Mouse (Mus musculus): ENCODE data around the gene Psg20. TPM values are rescaled to one million over a fixed set of nuclear protein-coding genes. Genes with fewer than 3 reads are reported as not detected.
"Not testable (repeated sequence)": the region's sequence is repeated elsewhere in the genome, so short reads cannot be mapped to it uniquely, and the experiment has no call there.

The Psg20 gene
- polyA plus RNA-seq, 1 experiment from 2014 or later, result not detected

- H3K4me1 ChIP-seq; H3K27ac ChIP-seq; H3K9me3 ChIP-seq; ATAC-seq (ENCODE audit: borderline replicate concordance, extremely low read depth, low FRiP score, low TSS enrichment); H3K36me3 ChIP-seq; H3K4me3 ChIP-seq; H3K4me2 ChIP-seq; H3K9ac ChIP-seq; H3K27me3 ChIP-seq: not testable (repeated sequence)
- 74% methylated on average over 8 of the region's 8 CpGs for WGBS
Observed at GRCm38 (mm10) chr7:18626921-18627320, 59.1 kb downstream of the Psg20 start.

Other genes starting within 250 kb of the Psg20 start
- gene Psg26, start 202.0 kb downstream of the Psg20 start, polyA plus RNA-seq (2015; fragmentation: Nextera tagmentation; extraction: Ambion mirVana), result not detected in 2 replicates
- gene Psg25, start 153.9 kb downstream of the Psg20 start, polyA plus RNA-seq (2015; fragmentation: Nextera tagmentation; extraction: Ambion mirVana), result not detected in 2 replicates
- not detected in 2 replicates for gene Psg27, start 118.9 kb downstream of the Psg20 start, polyA plus RNA-seq (2015; fragmentation: Nextera tagmentation; extraction: Ambion mirVana)
- gene Psg23, start 69.7 kb downstream of the Psg20 start, polyA plus RNA-seq (2015; fragmentation: Nextera tagmentation; extraction: Ambion mirVana), result not detected in 2 replicates
- gene Psg21, start 29.5 kb downstream of the Psg20 start, polyA plus RNA-seq (2015; fragmentation: Nextera tagmentation; extraction: Ambion mirVana), result not detected in 2 replicates
- gene Psg22, start 31.9 kb upstream of the Psg20 start, polyA plus RNA-seq (2015; fragmentation: Nextera tagmentation; extraction: Ambion mirVana), result not detected in 2 replicates
- gene Psg19, start 112.3 kb upstream of the Psg20 start, polyA plus RNA-seq (2015; fragmentation: Nextera tagmentation; extraction: Ambion mirVana), result not detected in 2 replicates
- gene Psg17, start 135.4 kb upstream of the Psg20 start, polyA plus RNA-seq (2015; fragmentation: Nextera tagmentation; extraction: Ambion mirVana), result not detected in 2 replicates
- gene Mill2, start 153.8 kb upstream of the Psg20 start, polyA plus RNA-seq (2015; fragmentation: Nextera tagmentation; extraction: Ambion mirVana), result 1.7 and 2.1 TPM in 2 replicates
- gene Pglyrp1, start 185.1 kb upstream of the Psg20 start, polyA plus RNA-seq (2015; fragmentation: Nextera tagmentation; extraction: Ambion mirVana), result 6.4 and 6.7 TPM in 2 replicates
- gene Ccdc61, start 224.2 kb upstream of the Psg20 start, polyA plus RNA-seq (2015; fragmentation: Nextera tagmentation; extraction: Ambion mirVana), result 32.1 and 34.4 TPM in 2 replicates
- 0.77 and 1.2 TPM in 2 replicates for gene Nova2, start 239.7 kb upstream of the Psg20 start, polyA plus RNA-seq (2015; fragmentation: Nextera tagmentation; extraction: Ambion mirVana)